Mouse (Mus musculus) midbrain, postnatal 0 days (tissue): ENCODE results near the gene Dctn1. TPM values are rescaled to one million over a fixed set of nuclear protein-coding genes. Genes with fewer than 3 reads are reported as not detected.
A peak's percentile ranks its signal among the peaks of the same experiment; 100 is the strongest.

Source experiments
- ATAC-seq: fragments of 200-750 bp; cut with Nextera tagmentation; 2 replicates; pipeline ENCODE4 v1.8.0; 2017; ENCODE audit warnings: moderate number of reproducible peaks, mild to moderate bottlenecking, moderate TSS enrichment, moderate library complexity; ENCODE audit not compliant: low FRiP score
- DNase-seq: peaks from one replicate; pipeline ENCODE4 v3.0.0-alpha.2; 2015; ENCODE audit warnings: low spot score
- H3K27ac ChIP-seq: fragments of 300-500 bp; sonication (generic); 2 replicates; pipeline ENCODE4 v1.5.1; 2014; ENCODE audit warnings: low read depth, mild to moderate bottlenecking, low read length, mixed read lengths
- H3K27me3 ChIP-seq: fragments of 300-500 bp; sonication (generic); 2 replicates; pipeline ENCODE4 v1.6.1; 2014; ENCODE audit warnings: low read length, control low read depth, mixed read lengths; ENCODE audit not compliant: insufficient read depth
- H3K36me3 ChIP-seq: fragments of 300-500 bp; sonication (generic); 2 replicates; pipeline ENCODE4 v1.6.1; 2014; ENCODE audit warnings: low read length, control low read depth, mixed read lengths; ENCODE audit not compliant: insufficient read depth
- H3K4me1 ChIP-seq: fragments of 300-500 bp; sonication (generic); 2 replicates; pipeline ENCODE4 v1.6.1; 2014; ENCODE audit warnings: mild to moderate bottlenecking, control low read depth, antibody characterized with exemption, low read length, mixed read lengths; ENCODE audit not compliant: insufficient read depth
- H3K4me2 ChIP-seq: fragments of 300-500 bp; sonication (generic); 2 replicates; pipeline ENCODE4 v1.6.1; 2014; ENCODE audit warnings: low read depth, mild to moderate bottlenecking, low read length, mixed read lengths; ENCODE audit not compliant: poor library complexity, severe bottlenecking
- H3K4me3 ChIP-seq: fragments of 300-500 bp; sonication (generic); 2 replicates; pipeline ENCODE4 v1.5.1; 2014; ENCODE audit warnings: low read depth, mild to moderate bottlenecking, low read length, moderate library complexity
- H3K9ac ChIP-seq: fragments of 300-500 bp; sonication (generic); replicated peaks from 2 replicates; pipeline ENCODE4 v1.6.1; 2014; ENCODE audit warnings: mild to moderate bottlenecking, low read length, moderate library complexity, mixed read lengths; ENCODE audit not compliant: poor library complexity, severe bottlenecking
- H3K9me3 ChIP-seq: fragments of 300-500 bp; sonication (generic); 2 replicates; pipeline ENCODE4 v1.6.1; 2016; ENCODE audit warnings: low read length, control low read depth
- CTCF ChIP-seq: IDR thresholded peaks from 2 replicates; pipeline ENCODE4 v1.5.1; 2016; ENCODE audit warnings: antibody characterized with exemption, mild to moderate bottlenecking
- WGBS: fragments of 180-500 bp; shearing (Covaris S2); extraction: QIAGEN DNeasy Blood & Tissue Kit; methylation state at CpG from one replicate; pipeline ENCODE4 v1.1.7; 2014; 5-methylcytosine and 5-hydroxymethylcytosine counted together
- polyA plus RNA-seq: library from polyadenylated mRNA; unstranded; fragments of >200 nt; fragmentation: Nextera tagmentation; extraction: Ambion mirVana; gene quantifications from 2 replicates; pipeline ENCODE4 v1.2.1, GENCODE M21; 2015
- total RNA-seq: library from RNA; depleted of rRNA; stranded (reverse); fragments of >200 nt; gene quantifications from 2 replicates; pipeline ENCODE4 v1.2.3, GENCODE M21; 2014

The Dctn1 gene
- total and polyA plus RNA-seq, 2 experiments from 2014 or later: 126 to 166 TPM

DNA sequence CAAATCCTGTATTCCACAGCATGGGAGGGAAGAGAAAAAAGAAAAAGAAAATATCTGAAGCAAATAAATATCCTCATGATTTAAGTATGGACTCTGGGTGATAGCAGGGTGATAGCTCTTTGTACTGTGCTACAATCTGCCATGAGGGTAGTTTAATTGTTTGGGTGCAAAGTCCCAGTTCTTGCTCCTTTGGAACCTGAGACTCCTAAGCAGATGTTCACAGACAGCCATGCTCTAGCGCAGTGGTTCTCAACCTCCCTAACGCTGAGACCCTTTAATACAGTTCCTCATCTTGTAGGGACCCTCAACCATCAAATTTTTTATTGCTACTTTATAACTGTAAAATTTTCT lies 42.3 kb downstream of the Dctn1 start:
- Histone ChIP-seq H3K9me3 (no peaks in the 10 kb centered on the region), H3K9ac (no peak overlapping the region), H3K36me3 (no peaks in the 10 kb centered on the region; the same call in 1 of the 2 replicates), H3K4me3 (no peak overlapping the region), H3K4me1 (no peaks in the 10 kb centered on the region), H3K27ac (no peak overlapping the region), H3K4me2 (no peak overlapping the region), H3K27me3 (no peaks in the 10 kb centered on the region)
- 85% methylated on average over 2 of the region's 2 CpGs for WGBS
- DNase-seq: no peak
- no peak for TF ChIP-seq CTCF
- ATAC-seq: no peak

DNA sequence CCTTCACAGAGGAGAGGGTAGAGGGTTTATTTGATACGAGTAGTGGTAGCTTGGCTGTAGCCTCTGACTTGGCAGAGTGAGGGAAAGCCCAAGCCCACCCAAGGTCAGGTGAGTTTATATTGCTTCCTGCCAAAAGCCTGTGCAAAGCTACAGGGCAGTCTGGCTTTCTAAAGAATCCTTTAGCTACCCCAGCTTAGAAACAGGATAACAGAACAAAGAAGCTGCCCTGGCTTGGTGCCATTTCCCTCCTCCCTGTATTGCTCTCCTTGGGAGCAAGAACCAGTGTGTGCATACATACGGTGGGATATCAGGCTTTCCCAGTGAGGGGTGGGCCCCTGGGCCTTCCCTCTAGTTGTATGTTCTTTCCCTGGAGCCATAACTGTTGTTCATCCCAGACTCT lies 44.8 kb downstream of the Dctn1 start:
- Histone ChIP-seq H3K9me3 (no peaks in the 10 kb centered on the region), H3K36me3 (no peaks in the 10 kb centered on the region), H3K9ac (no peak overlapping the region), H3K27me3 (no peaks in the 10 kb centered on the region), H3K4me3 (no peak overlapping the region), H3K27ac (no peak overlapping the region), H3K4me2 (no peak overlapping the region), H3K4me1 (no peaks in the 10 kb centered on the region)
- WGBS: 32% methylated on average over 2 of the region's 2 CpGs
- TF ChIP-seq CTCF: no peak
- DNase-seq: peak; percentile 28
- no peak for ATAC-seq

DNA sequence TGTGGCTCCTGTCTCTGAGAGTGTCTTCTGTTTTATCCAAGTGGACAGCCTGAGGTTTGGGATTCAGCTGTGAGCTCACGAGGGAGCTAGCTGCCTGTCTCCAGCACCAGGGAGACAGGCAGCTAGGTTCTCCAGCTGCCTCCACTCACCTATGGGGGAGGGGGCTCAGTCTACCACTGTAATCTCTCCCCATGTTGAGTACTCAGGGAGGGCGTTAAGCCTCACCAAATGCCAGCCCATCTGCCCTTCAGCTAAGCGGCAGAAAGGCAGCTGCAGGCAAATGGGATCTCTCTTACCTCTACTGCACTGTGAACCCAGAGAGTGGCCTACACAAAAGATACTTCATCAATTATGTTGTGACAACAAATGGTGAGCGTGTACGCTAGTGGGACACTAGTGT lies 45.8 kb downstream of the Dctn1 start:
- Histone ChIP-seq H3K27me3 (no peaks in the 10 kb centered on the region), H3K4me2 (no peak overlapping the region), H3K9me3 (no peaks in the 10 kb centered on the region), H3K4me1 (no peaks in the 10 kb centered on the region), H3K9ac (no peak overlapping the region), H3K4me3 (no peak overlapping the region), H3K36me3 (no peaks in the 10 kb centered on the region), H3K27ac (no peak overlapping the region)
- DNase-seq: peak; percentile 18
- TF ChIP-seq CTCF: no peak
- ATAC-seq: no peak
- WGBS: 31% methylated on average over 5 of the region's 5 CpGs

DNA sequence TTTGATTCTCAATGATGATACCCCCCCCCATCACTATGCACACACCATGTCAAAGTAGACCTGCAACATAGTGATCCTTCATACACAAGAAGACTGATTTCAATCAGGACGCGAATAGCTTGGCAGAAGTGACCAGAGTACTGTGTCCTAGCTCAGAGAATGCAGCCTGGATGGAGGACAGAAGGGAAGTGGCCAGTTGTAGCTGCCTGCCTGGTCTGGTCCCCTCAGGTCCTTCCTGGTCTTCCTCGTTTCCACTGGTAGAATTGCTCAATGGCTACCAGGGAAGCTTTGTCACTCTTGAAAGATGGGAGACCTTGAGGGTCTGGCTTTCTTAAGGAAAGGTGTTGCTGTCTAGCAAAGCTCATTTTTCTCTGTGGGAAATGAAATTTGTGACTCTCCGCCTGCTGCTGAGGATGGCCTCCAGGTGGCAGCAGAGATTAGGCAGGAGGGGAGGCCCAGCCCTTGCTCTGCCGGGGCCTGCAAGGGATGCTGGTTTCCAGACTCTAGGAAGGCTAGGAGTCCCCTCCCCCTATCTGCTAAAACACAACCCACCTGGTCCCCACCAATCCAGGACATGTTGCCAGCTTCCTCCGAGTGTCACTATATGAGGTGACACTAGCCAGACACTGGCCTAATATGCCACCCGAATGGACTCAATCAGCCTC lies 49.4 kb downstream of the Dctn1 start:
- Histone ChIP-seq H3K27ac (no peak overlapping the region), H3K4me2 (no peak overlapping the region), H3K9ac (no peak overlapping the region), H3K4me3 (no peak overlapping the region), H3K27me3 (no peaks in the 10 kb centered on the region), H3K4me1 (no peaks in the 10 kb centered on the region), H3K36me3 (no peaks in the 10 kb centered on the region), H3K9me3 (no peaks in the 10 kb centered on the region)
- TF ChIP-seq CTCF: peak; percentile 98
- ATAC-seq (peak; percentile 93), DNase-seq (peak; percentile 89)
- WGBS: 19% methylated on average over 7 of the region's 7 CpGs

DNA sequence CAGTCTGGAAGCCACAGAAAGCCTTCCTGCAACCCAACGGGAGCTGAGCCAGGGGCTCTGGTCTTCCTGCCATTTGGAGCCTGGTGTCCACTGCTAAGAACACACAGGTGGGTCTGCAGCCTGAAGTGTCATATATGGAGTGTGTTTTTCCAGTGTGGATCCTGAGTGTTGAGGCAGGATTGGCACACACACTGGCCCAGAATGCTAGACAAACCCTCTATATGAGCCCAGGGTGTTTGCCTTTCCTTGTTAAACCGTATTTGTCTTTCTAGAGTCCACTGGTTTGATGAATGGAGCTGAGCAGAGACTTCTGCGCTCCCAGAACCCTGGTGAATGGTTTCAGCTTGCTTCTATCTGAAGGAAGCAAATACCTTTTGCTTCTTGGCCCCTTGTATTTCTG lies 54.1 kb downstream of the Dctn1 start, which contains the start of gene Slc4a5:
TSS of gene Slc4a5 (plus strand) at position 15 of the 400 bp plus-strand sequence.
- TF ChIP-seq CTCF: no peak
- Histone ChIP-seq H3K36me3 (no peaks in the 10 kb centered on the region), H3K27ac (no peak within 1 kb of the TSS), H3K9ac (no peak within 1 kb of the TSS), H3K4me2 (no peak within 1 kb of the TSS), H3K9me3 (no peaks in the 10 kb centered on the region), H3K4me3 (no peak within 1 kb of the TSS), H3K27me3 (no peaks in the 10 kb centered on the region), H3K4me1 (no peaks in the 10 kb centered on the region)
- DNase-seq (no peak), ATAC-seq (no peak)
- WGBS: 73% methylated on average over 3 of the region's 3 CpGs

DNA sequence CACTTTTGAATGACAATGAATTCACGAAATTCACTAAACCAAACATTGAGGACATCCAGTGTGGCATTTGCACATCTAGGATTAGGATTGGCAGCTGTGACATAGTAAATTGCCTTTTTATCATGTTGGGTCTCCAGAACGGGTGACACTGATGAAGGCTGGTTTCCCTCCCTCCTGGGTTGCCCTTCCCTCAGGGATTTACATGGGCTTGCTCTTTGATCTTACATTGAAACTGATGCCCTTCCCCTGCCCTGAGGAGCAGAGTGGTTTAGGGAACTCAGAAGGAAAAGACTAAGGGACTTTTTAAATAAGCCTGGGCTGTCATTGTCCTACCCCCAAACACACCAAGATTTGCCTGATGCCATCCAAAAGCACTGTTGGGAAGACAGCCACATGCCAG lies 65.8 kb downstream of the Dctn1 start:
- no peak for ATAC-seq
- Histone ChIP-seq H3K4me1 (no peaks in the 10 kb centered on the region), H3K4me2 (no peak overlapping the region), H3K4me3 (no peak overlapping the region), H3K27ac (no peak overlapping the region), H3K36me3 (no peaks in the 10 kb centered on the region), H3K9me3 (no peaks in the 10 kb centered on the region), H3K27me3 (peaks cover 3% of the 10 kb centered on the region; the same call in 1 of the 2 replicates), H3K9ac (no peak overlapping the region)
- DNase-seq: no peak
- TF ChIP-seq CTCF: no peak
- WGBS: 33% methylated on average over 2 of the region's 2 CpGs
